Mouse (Mus musculus): ENCODE measurements around the gene Fbxl17.

The Fbxl17 gene

GRCm38 (mm10) chr17:63107515-63107914, 392.3 kb downstream of the Fbxl17 start:
- no peak for DNase-seq (ENCODE audit: low spot score in 2 of 2)

- DNase-seq (ENCODE audit: low spot score in 2 of 2) = no peak
Measured at GRCm38 (mm10) chr17:63095553-63095952, 404.3 kb downstream of the Fbxl17 start.

DNA sequence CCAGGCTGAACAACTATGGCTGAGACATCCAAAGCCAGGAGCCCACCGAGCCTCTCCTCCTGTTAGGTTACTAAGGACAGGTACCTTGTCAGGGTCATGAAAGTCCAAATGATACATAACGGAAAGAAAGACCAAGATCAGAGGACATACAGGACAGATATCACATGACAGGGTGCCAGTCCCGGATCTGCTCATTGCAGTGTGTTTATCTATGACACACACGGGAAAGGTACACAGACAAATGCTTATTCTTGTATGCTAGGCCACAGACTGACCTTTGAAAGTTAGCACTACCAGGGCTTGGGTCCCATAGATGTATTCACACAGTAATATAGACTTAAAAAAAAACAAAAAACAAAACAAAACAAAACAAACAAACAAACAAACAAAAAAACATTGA, 404.8 kb downstream of the Fbxl17 start:
- no peak for DNase-seq (ENCODE audit: low spot score in 2 of 2)

DNA sequence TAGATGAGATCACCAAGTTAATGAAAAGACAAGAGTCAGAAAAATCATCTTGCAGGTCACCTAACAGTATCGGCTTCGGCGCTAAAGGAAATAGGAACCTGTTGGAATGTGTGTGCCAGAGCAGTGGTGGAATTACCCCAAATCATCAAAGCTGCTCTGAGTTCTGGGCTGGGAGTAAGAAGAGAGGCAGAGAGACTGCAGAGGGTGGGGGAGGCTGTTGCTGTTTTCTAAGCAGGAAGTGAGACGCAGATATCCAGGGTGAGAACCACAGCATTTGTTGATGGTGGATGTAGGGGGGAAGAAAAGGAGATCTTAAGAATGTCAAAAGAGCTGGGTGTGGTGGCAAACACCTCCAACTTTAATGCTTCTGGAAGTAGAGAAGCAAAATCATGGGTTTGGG, 406.6 kb downstream of the Fbxl17 start:
- no peak for DNase-seq (ENCODE audit: low spot score in 2 of 2)

GRCm38 (mm10) chr17:63092774-63093173, 407.0 kb downstream of the Fbxl17 start:
- DNase-seq (ENCODE audit: low spot score in 2 of 2) = no peak

GRCm38 (mm10) chr17:63090112-63090511, 409.7 kb downstream of the Fbxl17 start:
- no peak for DNase-seq (ENCODE audit: low spot score in 2 of 2)

DNA sequence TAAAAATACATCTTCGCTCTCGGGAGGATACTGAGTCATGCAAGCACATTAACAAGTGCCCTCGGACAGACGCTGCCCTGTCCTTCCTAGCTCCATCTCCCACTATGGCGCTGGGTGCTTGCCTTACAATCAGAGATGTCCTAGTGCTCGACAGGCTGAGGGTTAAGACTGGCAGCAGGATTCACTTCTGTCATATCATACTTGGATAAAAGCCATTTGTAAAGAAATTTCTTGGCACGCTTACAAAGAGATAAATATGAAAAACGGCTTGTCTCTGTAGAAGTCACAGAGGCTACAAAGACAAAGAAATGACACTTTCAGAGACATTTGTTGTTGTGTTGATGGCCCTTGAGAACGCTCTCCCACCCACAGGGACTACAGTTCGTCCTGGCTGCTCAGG, 412.6 kb downstream of the Fbxl17 start:
- no peak for DNase-seq (ENCODE audit: low spot score in 2 of 2)

DNA sequence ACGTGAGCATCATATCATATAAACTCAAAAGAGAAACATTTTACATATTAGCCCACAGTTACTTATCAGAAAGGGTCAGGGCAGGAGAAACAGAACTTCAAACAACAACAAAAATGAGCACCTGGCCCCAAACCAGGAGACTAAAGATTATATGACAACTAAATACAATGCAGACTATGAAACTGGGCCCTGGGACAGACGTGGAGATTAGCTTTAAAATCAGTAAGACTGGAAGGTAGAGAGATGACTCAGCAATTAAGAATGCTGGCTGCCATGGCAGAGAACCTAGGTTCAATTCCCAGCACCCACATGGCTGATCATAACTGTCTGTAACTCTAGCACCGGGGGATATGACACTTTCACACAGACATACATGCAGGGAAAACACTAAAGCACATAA, 413.3 kb downstream of the Fbxl17 start:
- no peak for DNase-seq (ENCODE audit: low spot score in 2 of 2)

- no peak for DNase-seq (ENCODE audit: low spot score in 2 of 2)
Measured at GRCm38 (mm10) chr17:63085227-63085626, 414.6 kb downstream of the Fbxl17 start.

- DNase-seq (ENCODE audit: low spot score in 2 of 2) = no peak
Measured at GRCm38 (mm10) chr17:63079087-63079486, 420.7 kb downstream of the Fbxl17 start.

GRCm38 (mm10) chr17:63077509-63077908, 422.3 kb downstream of the Fbxl17 start:
- no peak for DNase-seq (ENCODE audit: low spot score in 2 of 2)

GRCm38 (mm10) chr17:63076661-63077060, 423.2 kb downstream of the Fbxl17 start:
- no peak for DNase-seq (ENCODE audit: low spot score in 2 of 2)

GRCm38 (mm10) chr17:63076037-63076426, 423.8 kb downstream of the Fbxl17 start:
- no peak for DNase-seq (ENCODE audit: low spot score in 2 of 2)

GRCm38 (mm10) chr17:63075091-63076036, 424.5 kb downstream of the Fbxl17 start:
- DNase-seq (ENCODE audit: low spot score in 2 of 2) = no peak

GRCm38 (mm10) chr17:63073342-63073741, 426.5 kb downstream of the Fbxl17 start:
- DNase-seq (ENCODE audit: low spot score in 2 of 2) = no peak

- DNase-seq (ENCODE audit: low spot score in 2 of 2) = no peak
Measured at GRCm38 (mm10) chr17:63071134-63071923, 428.5 kb downstream of the Fbxl17 start.

GRCm38 (mm10) chr17:63070161-63070761, 429.6 kb downstream of the Fbxl17 start:
- DNase-seq (ENCODE audit: low spot score in 2 of 2) = peak; percentile 29 to 72

DNA sequence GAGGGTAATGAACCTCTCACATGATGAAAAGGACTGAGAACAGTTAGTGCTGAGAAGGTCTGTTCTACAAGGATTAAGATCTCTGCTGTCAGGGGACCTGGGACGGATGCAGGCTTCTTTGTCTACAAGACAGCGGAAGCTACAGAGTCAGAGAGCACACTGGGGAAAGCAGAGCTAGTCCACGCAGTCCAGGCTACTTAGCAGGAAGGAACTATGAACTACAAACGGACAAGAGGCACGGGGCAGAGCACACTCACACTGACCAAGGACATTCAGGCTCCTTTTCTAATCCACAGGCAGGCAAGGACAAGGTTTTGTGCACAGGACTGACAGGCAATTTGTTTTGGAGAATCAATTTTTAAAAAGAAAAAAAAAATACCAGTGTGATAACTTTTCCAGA, 437.0 kb downstream of the Fbxl17 start:
- no peak for DNase-seq (ENCODE audit: low spot score in 2 of 2)

DNA sequence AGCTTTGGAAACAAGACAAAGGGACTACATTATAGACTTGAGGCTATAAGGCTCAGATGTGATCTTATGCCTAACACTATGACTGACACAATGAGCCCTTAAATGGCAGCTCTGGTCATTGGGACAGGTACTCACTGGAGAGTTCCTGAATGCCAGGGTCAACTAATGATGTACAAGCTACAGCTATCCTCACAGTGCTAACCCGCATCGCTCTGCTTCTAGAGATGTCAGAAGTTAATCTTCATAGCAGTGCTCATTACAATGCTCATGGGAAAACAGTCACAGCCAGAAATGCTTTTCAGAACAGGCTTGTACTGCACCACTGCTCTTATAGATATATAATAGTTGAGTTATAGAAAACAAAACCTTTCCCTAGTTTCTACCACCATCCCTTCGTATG, 438.0 kb downstream of the Fbxl17 start:
- DNase-seq (ENCODE audit: low spot score in 2 of 2) = no peak

DNA sequence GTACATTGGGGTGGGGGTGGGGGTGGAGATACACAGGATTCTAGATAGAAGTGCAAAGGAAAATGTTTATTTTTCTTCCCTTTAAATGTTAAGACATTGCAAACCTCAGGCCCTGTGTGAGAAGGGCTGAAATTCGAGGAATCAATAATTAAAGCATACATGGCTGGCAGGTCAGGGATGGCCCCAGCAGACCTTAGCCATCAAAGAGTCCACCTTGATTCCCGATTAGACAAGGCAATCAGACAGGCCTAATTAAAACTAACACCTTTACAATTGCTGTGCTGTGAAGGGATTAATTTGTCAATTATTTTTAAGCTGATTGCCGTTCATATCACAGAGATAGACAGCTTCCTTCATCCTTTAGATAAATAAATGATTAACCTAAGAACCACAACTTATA, 439.0 kb downstream of the Fbxl17 start:
- DNase-seq (ENCODE audit: low spot score in 2 of 2) = no peak

GRCm38 (mm10) chr17:63057740-63058388, 442.0 kb downstream of the Fbxl17 start:
- peak in 1 of 2 experiments; percentile 11 for DNase-seq (ENCODE audit: low spot score in 2 of 2)

- DNase-seq (ENCODE audit: low spot score in 2 of 2) = no peak
Measured at GRCm38 (mm10) chr17:63056976-63057375, 442.8 kb downstream of the Fbxl17 start.

Measured in heart, adult 9 months (tissue).